Mouse (Mus musculus) cerebellum, postnatal 36 days (tissue): ENCODE data around the gene Rps19bp1.
A peak's percentile ranks its signal among the peaks of the same experiment; 100 is the strongest.

Source experiments
- DNase-seq, 2 experiments: peaks; one replicate each; pipeline ENCODE4 v3.0.0; 2021 to 2022; ENCODE audit warnings: mixed read lengths in 2 of 2

Rps19bp1 gene

DNA sequence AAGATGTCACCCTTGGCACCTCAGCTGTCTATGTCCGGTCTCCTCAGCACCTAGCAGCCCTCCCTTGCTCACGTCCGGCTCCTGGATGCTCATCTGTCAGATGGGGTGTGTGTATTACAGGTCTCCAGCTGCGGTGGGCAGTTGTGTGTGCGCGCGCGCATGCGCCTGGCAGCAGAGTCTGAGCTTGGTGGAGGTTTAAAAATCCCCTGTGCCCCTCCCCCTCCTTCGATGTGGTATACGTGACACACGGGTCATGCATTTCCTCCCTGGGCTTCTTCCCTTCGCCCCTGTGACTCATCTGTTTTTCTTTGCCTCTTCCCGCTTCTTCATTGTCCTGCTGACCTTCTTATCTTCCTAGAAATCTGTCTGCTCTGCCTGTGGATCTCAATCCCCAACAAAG is 44.9 kb downstream of the Rps19bp1 start:
- DNase-seq = no peak

- no peak for DNase-seq
Measured at GRCm38 (mm10) chr15:80217476-80217875, 46.6 kb downstream of the Rps19bp1 start.

DNA sequence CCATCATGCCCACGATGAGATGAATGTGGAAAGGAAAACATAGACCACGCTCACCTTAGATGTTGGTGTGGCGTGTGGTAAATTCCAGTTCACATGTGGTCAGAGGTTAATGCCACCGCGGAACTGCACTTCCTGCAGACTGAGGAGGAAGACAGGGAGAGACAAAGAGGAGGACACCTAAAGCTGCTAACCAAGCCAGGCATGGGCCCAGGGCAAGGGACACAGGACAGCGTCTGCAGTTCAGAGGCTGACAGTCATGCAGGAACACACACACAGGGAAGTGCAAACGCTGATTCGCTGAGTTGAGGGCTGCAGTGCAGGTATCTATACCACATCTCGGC is 47.7 kb downstream of the Rps19bp1 start:
- DNase-seq = no peak

GRCm38 (mm10) chr15:80215716-80216479 is 48.2 kb downstream of the Rps19bp1 start:
- DNase-seq = peak; percentile 49 to 59

DNA sequence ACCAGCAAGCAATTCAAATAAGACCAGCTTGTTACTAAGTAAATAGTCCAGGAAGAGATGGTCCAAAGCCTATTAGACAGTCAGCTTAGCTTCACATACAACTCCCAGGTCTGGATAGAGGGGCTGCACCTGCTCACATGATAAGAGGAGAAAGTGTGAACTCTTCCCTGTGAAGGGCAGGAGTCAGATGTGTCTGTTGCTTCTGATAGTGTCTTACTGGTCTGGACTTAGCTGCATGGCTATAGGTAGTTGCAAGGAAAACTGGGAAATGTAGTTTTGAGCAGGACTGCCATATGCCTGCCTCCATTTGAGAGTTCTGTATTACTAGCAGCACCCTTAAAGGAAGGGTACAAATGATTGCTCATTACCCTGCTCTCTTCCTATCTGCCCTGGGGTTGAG is 50.4 kb downstream of the Rps19bp1 start:
- no peak for DNase-seq
